Mouse (Mus musculus): ENCODE results near the gene Trove2. TPM values are rescaled to one million over a fixed set of nuclear protein-coding genes. Genes with fewer than 3 reads are reported as not detected.

Trove2 gene
- 0.77 TPM in 1 of 2 replicates, not detected in the other for polyA plus RNA-seq (2012; ENCODE audit: insufficient read depth, low replicate concordance)

- no peaks in the 10 kb centered on the region for H3K27me3 ChIP-seq (replicated peaks)
- no peaks in the 10 kb centered on the region for H3K9me3 ChIP-seq
- peaks cover 50% of the 10 kb centered on the region for H3K4me1 ChIP-seq
- peak within 1 kb of the TSS; percentile 94 for H3K4me3 ChIP-seq (replicated peaks)
- H3K36me3 ChIP-seq (replicated peaks; ENCODE audit: low read length), result peaks cover 32% of the 10 kb centered on the region
- no peak for TF ChIP-seq GATA1 (IDR thresholded peaks at IDR 0.05; ENCODE audit: borderline replicate concordance, low read length)
- no peak for TF ChIP-seq FLI1 (IDR thresholded peaks at IDR 0.05; ENCODE audit: low read length)
These were observed at the start of gene Trove2, which contains the start of gene Uchl5 for GRCm38 (mm10) chr1:143776446-143777411. TSS of gene Trove2 (minus strand) at chr1:143777068. TSS of gene Uchl5 (plus strand) at chr1:143777272.

- Histone ChIP-seq H3K27me3 (replicated peaks) (no peaks in the 10 kb centered on the region), H3K4me1 (peaks cover 46% of the 10 kb centered on the region), H3K36me3 (replicated peaks; ENCODE audit: low read length) (no peaks in the 10 kb centered on the region), H3K9me3 (no peaks in the 10 kb centered on the region), H3K4me3 (replicated peaks) (no peak overlapping the region)
- no peak for TF ChIP-seq FLI1 (IDR thresholded peaks at IDR 0.05; ENCODE audit: low read length)
- TF ChIP-seq GATA1 (IDR thresholded peaks at IDR 0.05; ENCODE audit: borderline replicate concordance, low read length), result no peak
These were observed 45.8 kb upstream of the Trove2 start for GRCm38 (mm10) chr1:143822677-143823076.

GRCm38 (mm10) chr1:143820096-143820877 is 43.4 kb upstream of the Trove2 start:
- TF ChIP-seq GATA1 (IDR thresholded peaks at IDR 0.05; ENCODE audit: borderline replicate concordance, low read length) (no peak), FLI1 (IDR thresholded peaks at IDR 0.05; ENCODE audit: low read length) (no peak)
- no peak overlapping the region for H3K4me3 ChIP-seq (replicated peaks)
- no peaks in the 10 kb centered on the region for H3K27me3 ChIP-seq (replicated peaks)
- H3K36me3 ChIP-seq (replicated peaks; ENCODE audit: low read length), result no peaks in the 10 kb centered on the region
- no peaks in the 10 kb centered on the region for H3K9me3 ChIP-seq
- H3K4me1 ChIP-seq, result peaks cover 38% of the 10 kb centered on the region

- H3K9me3 ChIP-seq, result no peaks in the 10 kb centered on the region
These were observed 37.0 kb upstream of the Trove2 start for GRCm38 (mm10) chr1:143813676-143814360.

GRCm38 (mm10) chr1:143809062-143809461 is 32.2 kb upstream of the Trove2 start:
- H3K9me3 ChIP-seq, result no peaks in the 10 kb centered on the region
- peaks cover 74% of the 10 kb centered on the region for H3K36me3 ChIP-seq (replicated peaks; ENCODE audit: low read length)
- no peak for TF ChIP-seq FLI1 (IDR thresholded peaks at IDR 0.05; ENCODE audit: low read length)
- no peak for TF ChIP-seq GATA1 (IDR thresholded peaks at IDR 0.05; ENCODE audit: borderline replicate concordance, low read length)
- no peaks in the 10 kb centered on the region for H3K27me3 ChIP-seq (replicated peaks)
- no peak overlapping the region for H3K4me3 ChIP-seq (replicated peaks)
- H3K4me1 ChIP-seq, result peaks cover 5% of the 10 kb centered on the region

More at GRCm38 (mm10) chr1:143813676-143814360, 37.0 kb upstream of the Trove2 start:
- H3K36me3 ChIP-seq (replicated peaks; ENCODE audit: low read length), result peaks cover 40% of the 10 kb centered on the region
- H3K4me1 ChIP-seq, result peaks cover 7% of the 10 kb centered on the region
- H3K27me3 ChIP-seq (replicated peaks), result no peaks in the 10 kb centered on the region
- H3K4me3 ChIP-seq (replicated peaks), result peak overlapping the region; percentile 62
- TF ChIP-seq FLI1 (IDR thresholded peaks at IDR 0.05; ENCODE audit: low read length) (no peak), GATA1 (IDR thresholded peaks at IDR 0.05; ENCODE audit: borderline replicate concordance, low read length) (no peak)

- H3K4me1 ChIP-seq, result peaks cover 2% of the 10 kb centered on the region
- H3K36me3 ChIP-seq (replicated peaks; ENCODE audit: low read length), result peaks cover 64% of the 10 kb centered on the region
- H3K9me3 ChIP-seq, result no peaks in the 10 kb centered on the region
- no peak overlapping the region for H3K4me3 ChIP-seq (replicated peaks)
- H3K27me3 ChIP-seq (replicated peaks), result no peaks in the 10 kb centered on the region
- TF ChIP-seq FLI1 (IDR thresholded peaks at IDR 0.05; ENCODE audit: low read length) (no peak), GATA1 (IDR thresholded peaks at IDR 0.05; ENCODE audit: borderline replicate concordance, low read length) (no peak)
These were observed 26.7 kb upstream of the Trove2 start for GRCm38 (mm10) chr1:143803537-143803936.

GRCm38 (mm10) chr1:143788584-143789227 is 11.8 kb upstream of the Trove2 start:
- Histone ChIP-seq H3K4me3 (replicated peaks) (no peak overlapping the region), H3K27me3 (replicated peaks) (no peaks in the 10 kb centered on the region), H3K9me3 (no peaks in the 10 kb centered on the region), H3K36me3 (replicated peaks; ENCODE audit: low read length) (peaks cover 52% of the 10 kb centered on the region), H3K4me1 (peaks cover 14% of the 10 kb centered on the region; the same call in 1 of the 2 replicates)
- TF ChIP-seq GATA1 (IDR thresholded peaks at IDR 0.05; ENCODE audit: borderline replicate concordance, low read length) (no peak), FLI1 (IDR thresholded peaks at IDR 0.05; ENCODE audit: low read length) (no peak)

GRCm38 (mm10) chr1:143777558-143778218 is 820 bp upstream of the Trove2 start:
- Histone ChIP-seq H3K4me3 (replicated peaks) (peak overlapping the region; percentile 94), H3K9me3 (no peaks in the 10 kb centered on the region), H3K36me3 (replicated peaks; ENCODE audit: low read length) (peaks cover 28% of the 10 kb centered on the region), H3K27me3 (replicated peaks) (no peaks in the 10 kb centered on the region), H3K4me1 (peaks cover 40% of the 10 kb centered on the region)
- no peak for TF ChIP-seq GATA1 (IDR thresholded peaks at IDR 0.05; ENCODE audit: borderline replicate concordance, low read length)
- no peak for TF ChIP-seq FLI1 (IDR thresholded peaks at IDR 0.05; ENCODE audit: low read length)

Measured in megakaryocyte, embryonic 14.5 days (primary cell).